Mouse (Mus musculus): ENCODE results near the gene Hspg2.

GRCm38 (mm10) chr4:137481381-137482030, 12.9 kb downstream of the Hspg2 start:
- TF ChIP-seq POLR2A (IDR thresholded peaks at IDR 0.05; ENCODE audit: extremely low read depth, insufficient read depth, low read length), result no peak
- TF ChIP-seq CTCF (IDR thresholded peaks at IDR 0.05; ENCODE audit: low read depth, low read length), result no peak

All from liver, adult 2 months (tissue).